ENCODE assay signal across 16 mouse cellular contexts in genomic region chr10:16443901-16444300, GRCm38 (mm10).
"Had no signal": no experiment of that assay in that cellular context is flagged by ENCODE, and none has a peak within 500 bp of the region (broad histone marks: within the 10 kb centered on the region; RNA-seq: fewer than 3 reads in every experiment).

No protein-coding gene starts in this region.

- H3K36me3 ChIP-seq: neural tube, embryonic 13.5 days; neural tube, embryonic 15.5 days; stomach, embryonic 15.5 days had no signal

- H3K4me1 ChIP-seq: stomach, embryonic 15.5 days had no signal

- H3K4me2 ChIP-seq: neural tube, embryonic 13.5 days; neural tube, embryonic 15.5 days; stomach, embryonic 15.5 days had no signal

- H3K27me3 ChIP-seq: neural tube, embryonic 13.5 days; neural tube, embryonic 15.5 days; stomach, embryonic 15.5 days had no signal

- DNase-seq: retina, postnatal 1 day; right cerebral cortex, adult 18-20 months; right cerebral cortex, postnatal 14 days; right cerebral cortex, postnatal 25 days; right cerebral cortex, postnatal 4 days; spleen, adult 18-20 months; thymus, adult 18-20 months; thymus, adult 2 months; thymus, postnatal 14 days; thymus, postnatal 25 days; thymus, postnatal 36 days; thymus, postnatal 4 days had no signal

- H3K27ac ChIP-seq: neural tube, embryonic 13.5 days; neural tube, embryonic 15.5 days; stomach, embryonic 15.5 days; stomach, postnatal 0 days had no signal

- H3K9ac ChIP-seq: neural tube, embryonic 13.5 days; neural tube, embryonic 15.5 days; stomach, embryonic 15.5 days had no signal

- H3K4me3 ChIP-seq: neural tube, embryonic 13.5 days; neural tube, embryonic 15.5 days; stomach, embryonic 15.5 days had no signal

- H3K9me3 ChIP-seq: neural tube, embryonic 13.5 days; neural tube, embryonic 15.5 days; stomach, embryonic 15.5 days had no signal
